Mouse (Mus musculus) yolk sac, embryonic 10.5 days (tissue): ENCODE measurements around the gene Prkar2a.
"Not testable (repeated sequence)": the region's sequence is repeated elsewhere in the genome, so short reads cannot be mapped to it uniquely, and the experiment has no call there.

Experiments used
- DNase-seq: peaks from one replicate; pipeline ENCODE4 v3.0.0-alpha.2; 2017; ENCODE audit warnings: low spot score

Gene Prkar2a

GRCm38 (mm10) chr9:108689106-108689505 is at the start of gene Prkar2a:
Gene Prkar2a (plus strand): TSS chr9:108689314.
- no peak for DNase-seq

GRCm38 (mm10) chr9:108639825-108640224 is 49.3 kb upstream of the Prkar2a start:
- DNase-seq: no peak

- DNase-seq: peak; percentile 65
Observed at GRCm38 (mm10) chr9:108648166-108648565, 40.9 kb upstream of the Prkar2a start.

- DNase-seq: peak; percentile 91
Observed at GRCm38 (mm10) chr9:108648611-108649560, 40.2 kb upstream of the Prkar2a start, which contains the start of gene Arih2. Gene Arih2 (minus strand): TSS chr9:108649386.

- peak; percentile 12 for DNase-seq
Observed at GRCm38 (mm10) chr9:108649561-108650440, 39.3 kb upstream of the Prkar2a start.

GRCm38 (mm10) chr9:108654566-108655464 is 34.3 kb upstream of the Prkar2a start:
- DNase-seq: no peak

GRCm38 (mm10) chr9:108655865-108656264 is 33.2 kb upstream of the Prkar2a start:
- DNase-seq: not testable (repeated sequence)

GRCm38 (mm10) chr9:108661677-108662612 is 27.2 kb upstream of the Prkar2a start, which contains the start of gene Slc25a20:
Gene Slc25a20 (plus strand): TSS chr9:108662088.
- DNase-seq: peak; percentile 90

- no peak for DNase-seq
Observed at GRCm38 (mm10) chr9:108662660-108663059, 26.5 kb upstream of the Prkar2a start.

- DNase-seq: no peak
Observed at GRCm38 (mm10) chr9:108669875-108670274, 19.2 kb upstream of the Prkar2a start.

GRCm38 (mm10) chr9:108673151-108673550 is 16.0 kb upstream of the Prkar2a start:
- DNase-seq: no peak

- DNase-seq: no peak
Observed at GRCm38 (mm10) chr9:108680026-108680425, 9.1 kb upstream of the Prkar2a start.

- DNase-seq: no peak
Observed at GRCm38 (mm10) chr9:108686475-108686887, 2.6 kb upstream of the Prkar2a start.

GRCm38 (mm10) chr9:108687181-108687580 is 1.9 kb upstream of the Prkar2a start:
- no peak for DNase-seq

GRCm38 (mm10) chr9:108687686-108688085 is 1.4 kb upstream of the Prkar2a start:
- no peak for DNase-seq

GRCm38 (mm10) chr9:108688451-108688850 is 663 bp upstream of the Prkar2a start:
- no peak for DNase-seq

- no peak for DNase-seq
Observed at GRCm38 (mm10) chr9:108689993-108690392, 879 bp downstream of the Prkar2a start.

GRCm38 (mm10) chr9:108690914-108691313 is 1.8 kb downstream of the Prkar2a start:
- no peak for DNase-seq

- no peak for DNase-seq
Observed at GRCm38 (mm10) chr9:108691371-108691770, 2.3 kb downstream of the Prkar2a start.

GRCm38 (mm10) chr9:108691846-108692225 is 2.7 kb downstream of the Prkar2a start:
- DNase-seq: peak; percentile 87
